Comparison of ENCODE assay signal across 9 mouse cellular contexts in the genomic region with DNA sequence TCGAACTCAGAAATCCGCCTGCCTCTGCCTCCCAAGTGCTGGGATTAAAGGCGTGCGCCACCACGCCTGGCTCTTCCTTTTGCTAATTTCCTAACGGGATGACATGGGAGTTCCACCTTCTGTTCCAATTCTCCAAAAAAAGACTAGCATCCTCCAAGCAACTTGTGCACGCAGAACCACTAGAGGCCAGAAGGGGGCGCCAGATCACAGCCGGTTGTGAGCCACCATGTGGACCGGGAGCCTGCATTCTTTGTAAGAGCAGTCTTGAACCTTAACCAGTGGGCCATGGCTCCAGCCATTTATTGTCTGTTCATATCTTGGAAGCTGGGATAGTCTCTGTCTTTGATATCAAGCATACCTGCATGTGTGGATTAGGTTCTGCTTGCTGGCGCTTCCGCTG. TPM values are rescaled to one million over a fixed set of nuclear protein-coding genes. Genes with fewer than 3 reads are reported as not detected.
DNase-seq lines count a peak whose midpoint lies in the region; ATAC-seq and TF ChIP-seq lines count a peak whose summit lies in the region.
"Had no signal": no experiment of that assay in that cellular context is flagged by ENCODE, and none has a peak within 500 bp of the region (broad histone marks: within the 10 kb centered on the region; RNA-seq: fewer than 3 reads in every experiment).

No protein-coding gene starts in this region.

- DNase-seq in forebrain, embryonic 10.5 days (ENCODE audit: extremely low spot score, low spot score): peak; percentile 85
- peak; percentile 87 for DNase-seq in NIH3T3 (ENCODE audit: low read depth)
- DNase-seq in cerebellum, postnatal 10 days: peak; percentile 89 to 94
- DNase-seq in gastrocnemius, postnatal 4 days (ENCODE audit: low spot score in 2 of 2): peak; percentile 67 to 74
- peak; percentile 89 for DNase-seq in layer of hippocampus, adult 11-12 months (ENCODE audit: low spot score)
- peak; percentile 74 for DNase-seq in lung, postnatal 0 days (ENCODE audit: low spot score)
- peak; percentile 56 to 81 for DNase-seq in spleen, postnatal 10 days (ENCODE audit: low spot score in 2 of 2)

- no peak overlapping the region for H3K4me3 ChIP-seq in forebrain, embryonic 10.5 days
- no peak overlapping the region for H3K4me3 ChIP-seq in forebrain, embryonic 15.5 days
- H3K4me3 ChIP-seq in lung, postnatal 0 days (ENCODE audit: low read depth, low read length): no peak overlapping the region
- H3K4me3 ChIP-seq: neural tube, embryonic 13.5 days had no signal

- H3K9me3 ChIP-seq in forebrain, embryonic 10.5 days: no peaks in the 10 kb centered on the region
- no peaks in the 10 kb centered on the region for H3K9me3 ChIP-seq in forebrain, embryonic 15.5 days
- no peaks in the 10 kb centered on the region for H3K9me3 ChIP-seq in lung, postnatal 0 days (ENCODE audit: low read length)
- H3K9me3 ChIP-seq: neural tube, embryonic 13.5 days had no signal

- 0 out of 2 replicates have a peak, but pooled peaks cover 5% of the 10 kb centered on the region for H3K36me3 ChIP-seq in forebrain, embryonic 10.5 days (replicated peaks)
- H3K36me3 ChIP-seq in forebrain, embryonic 15.5 days: no peaks in the 10 kb centered on the region
- no peaks in the 10 kb centered on the region for H3K36me3 ChIP-seq in lung, postnatal 0 days (ENCODE audit: insufficient read depth, low read length)
- H3K36me3 ChIP-seq: neural tube, embryonic 13.5 days had no signal

- peaks cover 50% of the 10 kb centered on the region for H3K4me1 ChIP-seq in forebrain, embryonic 10.5 days
- H3K4me1 ChIP-seq in forebrain, embryonic 15.5 days: peaks cover 20% of the 10 kb centered on the region
- H3K4me1 ChIP-seq in lung, postnatal 0 days (ENCODE audit: insufficient read depth, low read depth, low read length): peaks cover 15% of the 10 kb centered on the region

- H3K9ac ChIP-seq in forebrain, embryonic 15.5 days (replicated peaks): no peak overlapping the region
- no peak overlapping the region for H3K9ac ChIP-seq in lung, postnatal 0 days (replicated peaks; ENCODE audit: low read depth)
- H3K9ac ChIP-seq: neural tube, embryonic 13.5 days had no signal

- H3K27ac ChIP-seq in forebrain, embryonic 10.5 days: no peak overlapping the region
- H3K27ac ChIP-seq in forebrain, embryonic 15.5 days (replicated peaks): no peak overlapping the region
- no peak overlapping the region for H3K27ac ChIP-seq in lung, postnatal 0 days (ENCODE audit: low read length)
- H3K27ac ChIP-seq: neural tube, embryonic 13.5 days had no signal

- peaks cover 100% of the 10 kb centered on the region for H3K27me3 ChIP-seq in forebrain, embryonic 10.5 days (ENCODE audit: poor library complexity, severe bottlenecking)
- peaks cover 79% of the 10 kb centered on the region for H3K27me3 ChIP-seq in forebrain, embryonic 15.5 days
- peaks cover 65% of the 10 kb centered on the region for H3K27me3 ChIP-seq in lung, postnatal 0 days (replicated peaks; ENCODE audit: insufficient read depth, low read length)

- 18% methylated on average over 12 of the region's 12 CpGs for WGBS in forebrain, embryonic 10.5 days
- WGBS in forebrain, embryonic 15.5 days: 20% methylated on average over 12 of the region's 12 CpGs
- WGBS in lung, postnatal 0 days: 21% methylated on average over 12 of the region's 12 CpGs

- no peak for TF ChIP-seq EP300 in lung, postnatal 0 days (IDR thresholded peaks at IDR 0.05)

- no peak for ATAC-seq in forebrain, embryonic 15.5 days (replicated peaks)
- ATAC-seq in lung, postnatal 0 days: peak; percentile 25; the same call in 1 of the 2 replicates

- no peak overlapping the region for H3K4me2 ChIP-seq in forebrain, embryonic 15.5 days (replicated peaks)
- no peak overlapping the region for H3K4me2 ChIP-seq in lung, postnatal 0 days (replicated peaks; ENCODE audit: low read depth, low read length)
- H3K4me2 ChIP-seq: neural tube, embryonic 13.5 days had no signal

- TF ChIP-seq CTCF in lung, postnatal 0 days (IDR thresholded peaks at IDR 0.05): peak; percentile 89

RNA-seq across cellular contexts. Expression of a gene that starts 1.5 kb away (rescaled TPM):
- polyA plus RNA-seq in forebrain, embryonic 10.5 days (2016; fragmentation: Nextera tagmentation; extraction: Ambion mirVana): 0.21 and 0.45 TPM in 2 replicates
- 5.0 and 6.4 TPM in 2 replicates for polyA plus RNA-seq in forebrain, embryonic 15.5 days (2015; fragmentation: Nextera tagmentation; extraction: Ambion mirVana)
- total RNA-seq in gastrocnemius, postnatal 4 days (2021): under 1 TPM in 1 of 2 experiments, not detected in 1; 0.44 TPM
- 0.31 and 0.40 TPM in 2 replicates for polyA plus RNA-seq in lung, postnatal 0 days (2015; fragmentation: Nextera tagmentation; extraction: Ambion mirVana)
